Mouse (Mus musculus): ENCODE results near the gene Tnfrsf4.

Tnfrsf4 gene

DNA sequence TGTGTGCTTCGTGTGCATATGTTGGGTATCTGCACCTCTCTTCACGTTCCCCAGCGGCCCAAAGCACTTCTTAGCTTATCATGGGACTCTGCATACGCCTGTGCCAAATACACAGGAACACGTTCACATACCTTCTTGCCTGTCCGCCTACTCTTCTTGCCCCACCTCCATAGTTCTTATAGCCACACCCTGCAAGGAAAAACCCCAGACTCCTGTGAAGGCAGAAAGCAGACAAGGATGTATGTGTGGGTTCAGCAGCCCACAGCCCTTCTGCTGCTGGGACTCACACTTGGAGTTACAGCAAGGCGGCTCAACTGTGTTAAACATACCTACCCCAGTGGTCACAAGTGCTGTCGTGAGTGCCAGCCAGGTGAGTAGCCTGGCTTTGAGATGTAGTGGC lies at the start of gene Tnfrsf4:
Gene Tnfrsf4 (plus strand): TSS at position 207 of the 400 bp plus-strand sequence.
- DNase-seq = no peak

DNA sequence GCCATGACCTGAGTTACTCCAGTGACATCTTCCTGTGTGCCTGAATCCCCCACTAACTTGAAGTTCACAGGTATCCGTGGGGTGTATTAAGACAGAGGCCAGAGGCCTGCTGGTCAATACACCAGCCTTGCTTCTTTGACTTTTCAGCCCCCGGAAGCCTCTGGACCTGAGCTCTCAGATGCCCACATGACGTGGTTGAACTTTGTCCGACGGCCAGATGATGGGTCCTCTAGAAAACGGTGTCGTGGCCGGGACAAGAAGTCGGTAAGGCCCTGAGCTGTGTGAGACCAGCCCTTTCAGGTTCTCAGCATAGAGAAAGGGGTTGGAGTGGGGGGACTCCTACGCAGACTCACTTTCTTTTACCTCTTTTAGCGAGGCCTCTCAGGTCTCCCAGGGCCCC lies 49.2 kb upstream of the Tnfrsf4 start:
- DNase-seq = no peak

DNA sequence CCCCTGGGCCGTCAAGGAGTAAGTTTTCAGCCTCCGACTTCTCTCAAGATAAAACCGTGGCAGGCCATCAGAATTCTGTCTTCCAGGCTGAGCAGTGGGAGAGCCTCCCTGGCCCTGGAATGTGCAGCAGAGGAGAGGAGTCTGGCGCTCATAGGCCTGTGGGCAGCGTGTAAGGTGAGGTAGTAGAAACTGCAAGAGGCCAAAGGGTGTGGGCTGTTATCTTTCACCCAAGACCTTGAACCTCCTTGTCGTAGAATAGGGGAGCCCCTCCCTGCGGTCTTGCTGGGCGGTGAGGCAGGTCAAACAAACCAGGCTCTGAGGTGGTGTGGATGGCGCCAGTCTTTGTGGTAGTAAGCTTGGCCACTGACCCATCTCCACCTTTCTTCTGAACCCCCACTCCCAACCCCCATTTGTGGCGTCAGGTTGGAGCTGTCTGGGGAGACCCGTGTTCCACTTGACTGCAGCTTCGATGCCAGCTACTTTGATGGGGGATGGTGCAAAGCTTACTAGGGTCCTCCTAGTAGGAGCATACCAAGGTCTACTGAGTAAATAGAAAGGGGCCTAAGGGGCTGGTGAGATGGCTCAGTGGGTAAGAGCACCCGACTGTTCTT lies 44.5 kb upstream of the Tnfrsf4 start:
- no peak for DNase-seq

DNA sequence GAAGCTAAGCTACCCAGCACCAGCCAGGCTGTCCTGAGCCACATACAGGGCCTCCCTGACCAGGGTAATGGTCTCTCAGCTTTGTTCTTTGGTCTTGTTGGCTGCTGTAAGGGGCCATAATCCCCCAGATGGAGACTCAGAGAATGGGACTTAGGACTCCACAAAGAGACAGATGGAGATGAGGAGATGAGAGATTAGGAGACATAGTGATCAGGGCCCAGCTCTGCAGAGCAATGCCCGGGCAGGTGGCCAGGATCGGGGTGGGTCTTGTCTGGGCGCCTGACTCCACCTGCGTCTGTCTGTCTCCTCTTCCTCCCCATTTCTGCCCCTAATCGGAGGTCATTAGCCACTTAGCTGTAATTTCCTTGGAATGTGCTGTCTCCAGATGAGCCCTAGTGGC lies 43.4 kb upstream of the Tnfrsf4 start:
- DNase-seq = no peak

- DNase-seq = no peak
These were observed 41.0 kb upstream of the Tnfrsf4 start for GRCm38 (mm10) chr4:155972651-155973050.

DNA sequence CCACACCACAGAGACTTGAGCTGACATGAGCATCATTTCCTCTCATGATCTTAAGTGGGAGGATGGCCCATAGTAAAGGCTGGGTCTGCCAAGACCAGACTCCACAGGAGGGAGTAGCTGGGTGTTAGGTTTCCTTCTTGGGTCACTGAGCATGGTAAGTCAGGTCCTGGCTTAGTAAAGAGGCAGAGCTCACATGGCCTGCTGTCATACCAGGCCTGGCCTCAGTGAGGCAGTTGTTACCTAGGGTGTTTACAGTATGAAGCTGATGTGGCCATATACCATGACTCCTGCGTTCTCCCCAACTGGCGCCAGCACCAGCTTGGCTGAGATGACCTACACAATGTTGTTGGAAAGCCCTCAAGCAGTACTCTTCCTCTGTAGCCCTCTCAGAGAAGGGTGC lies 40.4 kb upstream of the Tnfrsf4 start:
- no peak for DNase-seq

DNA sequence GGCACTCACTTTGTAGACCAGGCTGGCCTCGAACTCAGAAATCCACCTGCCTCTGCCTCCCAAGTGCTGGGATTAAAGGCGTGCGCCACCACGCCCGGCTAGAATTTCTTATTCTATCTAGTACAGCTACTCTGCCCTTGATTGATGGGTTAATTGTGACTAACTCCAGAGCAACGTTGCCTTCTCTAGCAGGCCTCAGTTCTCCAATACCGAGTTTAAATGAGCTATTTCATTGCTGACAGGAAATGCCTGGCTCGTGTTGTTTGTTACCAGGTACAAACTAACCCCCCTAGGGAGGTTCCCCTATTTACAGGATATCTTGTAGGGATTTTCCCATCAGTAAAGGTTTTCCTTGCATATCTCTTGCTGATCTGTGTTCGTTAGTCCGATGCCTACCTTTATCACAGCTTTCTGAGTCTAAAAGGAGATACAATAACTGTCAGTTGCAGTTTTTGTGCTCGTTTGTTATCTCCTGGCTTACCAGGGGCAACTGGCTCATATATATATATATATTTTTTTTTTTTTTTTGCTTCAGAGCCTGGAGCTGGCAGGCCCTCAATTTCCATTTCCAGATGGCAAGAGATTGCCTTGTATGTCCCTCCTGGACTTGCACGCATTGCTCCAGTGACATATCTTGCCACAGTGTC lies 32.1 kb upstream of the Tnfrsf4 start:
- no peak for DNase-seq

DNA sequence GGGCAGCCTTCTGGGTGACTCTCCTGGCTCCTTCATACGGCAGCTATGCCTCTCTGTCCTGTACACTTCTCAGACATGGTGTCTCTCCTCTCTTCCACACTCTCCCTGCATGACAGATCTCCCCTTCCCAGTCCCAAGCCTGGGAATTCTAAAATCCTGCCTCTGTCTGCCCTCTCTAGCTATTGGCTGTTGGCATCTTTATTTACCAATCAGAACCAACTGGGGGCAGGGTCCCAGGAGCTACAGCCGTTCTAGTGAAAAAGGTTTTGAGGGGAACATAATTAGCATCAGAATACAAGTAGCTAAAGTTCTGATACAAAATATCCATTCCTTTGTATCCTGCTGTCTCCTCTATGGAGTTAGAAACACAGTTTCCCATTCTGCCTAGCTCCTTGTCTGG lies 29.9 kb upstream of the Tnfrsf4 start:
- no peak for DNase-seq

- DNase-seq = no peak
These were observed 22.3 kb upstream of the Tnfrsf4 start for GRCm38 (mm10) chr4:155991211-155991907.

GRCm38 (mm10) chr4:155991908-155992230 lies 21.8 kb upstream of the Tnfrsf4 start:
- peak in 1 of 2 experiments; percentile 36 for DNase-seq

- DNase-seq = peak; percentile 83 to 89
These were observed 21.3 kb upstream of the Tnfrsf4 start, which contains the start of the genes B3galt6 and Sdf4 for GRCm38 (mm10) chr4:155992241-155992905. Gene B3galt6 (minus strand): TSS chr4:155992649. Gene Sdf4 (plus strand): TSS chr4:155992872.

- peak in 1 of 2 experiments; percentile 97 for DNase-seq
These were observed 20.6 kb upstream of the Tnfrsf4 start for GRCm38 (mm10) chr4:155992906-155993547.

- no peak for DNase-seq
These were observed 20.0 kb upstream of the Tnfrsf4 start for GRCm38 (mm10) chr4:155993606-155994005.

DNA sequence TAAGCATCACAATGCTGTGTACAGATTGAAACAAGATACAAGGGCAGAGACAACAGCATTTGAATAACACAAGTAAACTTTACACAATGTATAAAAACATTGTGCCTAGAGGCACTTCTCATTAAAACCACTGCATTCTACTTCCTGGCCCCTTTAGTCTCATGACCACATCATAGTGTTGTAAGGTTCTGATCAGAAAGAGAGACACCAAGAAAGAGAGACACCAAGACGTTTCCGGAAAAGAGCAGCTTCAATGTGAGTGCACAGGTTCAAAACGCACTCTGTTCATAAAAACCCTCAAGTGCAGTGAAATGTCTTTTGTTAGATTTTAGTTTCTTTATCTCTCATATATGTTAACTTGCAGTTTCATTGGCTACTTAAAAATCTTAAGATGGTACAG lies 9.5 kb upstream of the Tnfrsf4 start:
- no peak for DNase-seq

DNA sequence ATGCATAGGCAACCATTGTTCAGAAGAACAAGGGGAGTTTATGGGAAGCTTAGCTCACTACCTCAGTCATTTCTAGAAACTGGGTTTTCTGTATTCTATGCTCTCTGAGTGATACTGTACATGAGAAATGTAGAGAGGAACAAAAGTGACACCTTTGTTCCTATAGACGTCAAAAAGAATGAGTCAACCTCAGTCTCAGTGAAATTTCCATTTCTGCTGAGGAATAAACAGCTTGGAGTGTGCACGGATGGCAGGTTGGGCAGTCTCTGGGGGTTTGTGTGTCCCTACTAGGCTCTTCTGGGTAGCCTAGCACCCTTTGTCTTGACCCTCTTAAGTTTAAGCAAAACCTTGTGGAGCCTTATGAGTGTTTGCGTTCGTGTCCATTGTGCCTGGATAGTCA lies 5.3 kb upstream of the Tnfrsf4 start:
- DNase-seq = no peak

DNA sequence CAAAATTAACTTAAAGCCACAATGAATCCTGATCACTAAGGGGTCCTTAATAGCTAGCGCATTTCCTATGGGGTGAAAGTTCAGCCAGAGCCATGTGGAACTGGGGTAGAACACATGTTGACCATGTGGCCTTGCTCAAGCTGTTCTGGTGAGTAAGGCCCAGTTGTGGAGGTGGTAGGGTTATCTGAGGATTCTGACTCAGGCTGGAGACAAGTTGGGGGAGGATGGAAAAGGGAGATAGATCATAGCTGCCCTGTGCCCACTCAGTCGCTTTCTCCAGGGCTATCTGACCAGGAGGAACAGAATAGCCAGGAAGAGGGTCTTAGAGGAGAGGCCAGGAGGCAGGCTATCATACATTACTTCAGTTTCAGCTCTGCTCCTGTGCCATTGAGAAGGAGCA lies 793 bp downstream of the Tnfrsf4 start:
- no peak for DNase-seq

DNA sequence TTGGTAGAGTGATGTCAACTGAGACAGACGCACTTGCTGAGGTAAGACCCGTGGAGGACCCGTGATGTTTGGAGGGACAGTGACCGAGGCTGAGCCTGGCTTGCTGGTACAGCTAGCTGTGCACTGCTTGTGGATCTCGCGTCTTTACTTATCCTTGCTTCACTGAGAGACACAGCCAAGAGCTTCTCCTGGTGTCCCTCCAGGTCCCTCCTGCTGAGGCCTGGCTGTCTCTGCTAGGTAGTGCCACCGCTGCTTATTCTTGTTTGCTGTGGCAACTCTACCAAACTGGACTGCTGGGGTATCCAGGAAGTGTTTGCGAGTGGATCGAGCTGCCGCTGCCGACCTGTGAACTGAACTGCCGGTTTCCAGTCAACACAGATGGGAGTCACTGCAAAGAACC lies 6.1 kb downstream of the Tnfrsf4 start:
- DNase-seq = no peak

- no peak for DNase-seq
These were observed 7.7 kb downstream of the Tnfrsf4 start for GRCm38 (mm10) chr4:156021381-156021780.

- DNase-seq = no peak
These were observed 8.3 kb downstream of the Tnfrsf4 start for GRCm38 (mm10) chr4:156021942-156022419.

DNA sequence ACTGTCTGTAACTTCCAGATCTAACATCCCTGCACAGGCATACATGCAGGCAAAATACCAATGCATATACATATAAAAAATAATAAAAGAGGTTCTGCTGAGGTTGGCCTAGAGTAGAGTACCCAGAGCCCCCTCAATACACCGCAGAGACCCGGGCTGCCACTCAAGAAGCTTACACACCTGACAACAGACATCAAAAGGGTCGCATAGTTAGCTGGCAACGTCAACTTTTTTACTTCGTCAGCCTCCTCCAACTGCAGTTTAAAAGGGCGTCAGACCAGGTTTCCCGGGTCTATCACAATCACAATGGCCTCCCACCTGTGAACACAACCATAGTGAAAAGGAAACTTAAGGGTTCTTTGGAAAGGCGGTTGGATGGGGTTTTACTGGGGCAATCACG lies 9.9 kb downstream of the Tnfrsf4 start:
- DNase-seq = no peak

DNA sequence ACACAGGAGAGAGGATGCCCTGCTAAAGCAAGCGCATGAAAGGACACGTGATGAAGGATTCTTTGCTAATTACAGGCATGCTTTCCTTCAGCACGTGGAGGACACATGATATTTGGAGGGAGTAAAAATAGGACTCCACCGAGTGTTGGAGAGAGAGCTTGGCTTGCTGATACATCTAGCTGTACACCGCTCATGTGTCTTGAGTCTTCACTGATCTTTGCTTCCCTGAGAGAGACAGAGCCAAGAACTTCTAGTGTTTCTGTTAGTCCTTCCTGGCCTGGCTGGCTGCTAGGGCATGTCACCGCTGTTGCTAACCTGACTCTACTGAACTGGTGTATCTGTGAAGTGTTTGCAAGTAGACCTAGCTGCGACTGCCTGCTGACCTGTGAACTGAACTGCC lies 10.5 kb downstream of the Tnfrsf4 start:
- DNase-seq = no peak

DNA sequence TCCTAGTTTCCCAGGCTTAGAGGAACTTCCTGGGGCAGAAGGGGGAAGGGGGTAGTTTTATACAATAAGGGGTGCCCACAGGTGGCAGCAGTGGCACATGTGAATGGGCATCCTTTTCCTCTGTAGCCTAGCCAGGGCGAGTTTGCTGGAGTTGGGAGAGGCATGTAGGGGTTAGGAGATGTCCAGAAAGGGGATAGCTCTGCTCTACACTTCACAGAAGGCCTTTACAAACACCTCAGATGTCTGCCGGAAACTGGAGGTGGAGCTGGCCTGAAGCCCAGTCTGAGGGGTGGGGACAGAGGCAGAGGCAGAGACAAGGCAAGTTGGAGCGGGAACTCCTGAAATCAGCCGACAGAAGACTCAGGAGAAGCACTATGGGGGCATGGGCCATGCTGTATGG lies 12.4 kb downstream of the Tnfrsf4 start, which contains the start of gene Tnfrsf18:
Gene Tnfrsf18 (plus strand): TSS at position 152 of the 400 bp plus-strand sequence.
- DNase-seq = peak; percentile 42 to 62

GRCm38 (mm10) chr4:156028580-156028979 lies 14.9 kb downstream of the Tnfrsf4 start:
- no peak for DNase-seq
